ENCODE assay signal across 12 mouse cellular contexts in genomic region chr13:95747541-95747940, GRCm38 (mm10).
"Had no signal": no experiment of that assay in that cellular context is flagged by ENCODE, and none has a peak within 500 bp of the region (broad histone marks: within the 10 kb centered on the region; RNA-seq: fewer than 3 reads in every experiment).

No protein-coding gene starts in this region.

- H3K4me2 ChIP-seq: liver, embryonic 11.5 days; liver, embryonic 15.5 days; lung, embryonic 15.5 days; neural tube, embryonic 12.5 days had no signal

- H3K4me3 ChIP-seq: liver, embryonic 15.5 days; lung, embryonic 15.5 days; neural tube, embryonic 12.5 days had no signal

- H3K4me1 ChIP-seq: neural tube, embryonic 12.5 days had no signal

- H3K36me3 ChIP-seq: liver, embryonic 15.5 days; lung, embryonic 15.5 days; neural tube, embryonic 12.5 days had no signal

- H3K27me3 ChIP-seq: liver, embryonic 15.5 days; lung, embryonic 15.5 days; neural tube, embryonic 12.5 days had no signal

- H3K9ac ChIP-seq: liver, embryonic 15.5 days; lung, embryonic 15.5 days; neural tube, embryonic 12.5 days had no signal

- H3K9me3 ChIP-seq: liver, embryonic 15.5 days; lung, embryonic 15.5 days; neural tube, embryonic 12.5 days had no signal

- DNase-seq: kidney, adult 11 months; kidney, adult 9 months; kidney, postnatal 36 days; layer of hippocampus, adult 9-11 months; layer of hippocampus, postnatal 36 days; lung, postnatal 36 days; midbrain, embryonic 14.5 days had no signal

- H3K27ac ChIP-seq: kidney, postnatal 0 days; liver, embryonic 15.5 days; lung, embryonic 15.5 days; neural tube, embryonic 12.5 days had no signal
